Mouse (Mus musculus) heart, adult 9 months (tissue): ENCODE results near the gene Sox5.
A peak's percentile ranks its signal among the peaks of the same experiment; 100 is the strongest.

ENCODE experiments used
- DNase-seq, 2 experiments: peaks; one replicate each; pipeline ENCODE4 v3.0.0; 2022; ENCODE audit warnings: low spot score in 2 of 2

The Sox5 gene

GRCm38 (mm10) chr6:144716376-144716775 is 65.4 kb downstream of the Sox5 start:
- peak; percentile 28 to 34 for DNase-seq

DNA sequence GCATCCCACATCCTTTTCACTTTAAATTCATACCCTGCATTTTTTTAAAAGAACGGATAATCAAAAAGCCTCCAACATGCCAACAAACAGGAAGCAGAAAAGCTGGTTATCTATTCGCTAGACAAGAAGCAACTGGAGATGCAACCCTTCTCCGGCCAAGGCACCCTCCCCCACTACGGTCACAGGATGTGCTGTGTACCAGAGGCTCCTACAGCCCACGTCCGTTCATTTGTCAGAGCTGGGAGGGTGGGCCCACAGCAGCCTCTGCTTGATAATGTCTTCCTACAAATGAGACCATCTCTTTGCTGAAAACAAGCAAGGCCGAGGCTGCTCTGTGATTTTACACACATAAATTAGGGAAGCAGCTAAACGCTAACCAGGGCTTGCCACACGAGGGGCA is 69.9 kb downstream of the Sox5 start:
- peak; percentile 47 for DNase-seq

DNA sequence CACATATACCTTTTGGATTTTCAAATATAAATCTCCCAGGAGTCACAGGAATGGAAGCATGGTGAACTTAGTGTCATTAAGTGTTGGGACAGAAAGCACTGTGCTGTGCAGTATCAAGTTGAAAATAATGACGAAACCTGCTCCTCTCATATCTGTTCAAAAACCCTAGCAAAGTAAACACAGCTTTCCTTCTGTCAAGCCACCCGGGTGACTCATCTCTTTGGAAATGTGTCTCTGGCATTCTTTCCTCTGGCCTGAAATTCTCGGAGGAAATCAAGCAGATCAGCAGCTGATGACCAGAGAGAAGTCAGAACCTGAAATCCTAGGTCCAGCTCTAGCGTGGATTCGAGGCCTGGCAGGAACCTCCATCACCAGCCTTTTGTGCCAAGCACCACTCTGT is 71.0 kb downstream of the Sox5 start:
- DNase-seq: peak; percentile 81 to 84

GRCm38 (mm10) chr6:144709614-144710180 is 72.1 kb downstream of the Sox5 start:
- no peak for DNase-seq

- no peak for DNase-seq
Observed at GRCm38 (mm10) chr6:144708410-144708809, 73.4 kb downstream of the Sox5 start.

DNA sequence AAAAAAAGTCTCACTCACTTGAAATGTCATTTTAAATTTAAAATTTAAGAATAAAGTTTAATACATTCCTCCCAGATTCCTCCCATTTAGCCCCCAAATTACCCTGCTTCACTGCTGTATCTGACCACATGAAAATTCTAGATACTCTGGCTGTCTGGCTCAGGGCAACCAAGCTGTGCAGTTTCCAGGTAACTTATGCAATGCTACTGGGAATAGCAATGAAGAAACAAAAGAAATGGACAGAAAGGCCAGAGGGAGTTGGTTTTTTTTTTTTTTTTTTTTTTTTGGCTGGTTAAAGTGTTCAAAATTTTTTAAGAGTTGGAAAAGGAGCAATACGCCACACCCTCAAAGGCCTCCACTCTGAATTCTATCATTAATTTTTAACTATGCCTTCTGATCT is 73.8 kb downstream of the Sox5 start:
- DNase-seq: no peak

- no peak for DNase-seq
Observed at GRCm38 (mm10) chr6:144704962-144705361, 76.8 kb downstream of the Sox5 start.

- peak; percentile 31 to 57 for DNase-seq
Observed at GRCm38 (mm10) chr6:144695660-144696059, 86.1 kb downstream of the Sox5 start.

DNA sequence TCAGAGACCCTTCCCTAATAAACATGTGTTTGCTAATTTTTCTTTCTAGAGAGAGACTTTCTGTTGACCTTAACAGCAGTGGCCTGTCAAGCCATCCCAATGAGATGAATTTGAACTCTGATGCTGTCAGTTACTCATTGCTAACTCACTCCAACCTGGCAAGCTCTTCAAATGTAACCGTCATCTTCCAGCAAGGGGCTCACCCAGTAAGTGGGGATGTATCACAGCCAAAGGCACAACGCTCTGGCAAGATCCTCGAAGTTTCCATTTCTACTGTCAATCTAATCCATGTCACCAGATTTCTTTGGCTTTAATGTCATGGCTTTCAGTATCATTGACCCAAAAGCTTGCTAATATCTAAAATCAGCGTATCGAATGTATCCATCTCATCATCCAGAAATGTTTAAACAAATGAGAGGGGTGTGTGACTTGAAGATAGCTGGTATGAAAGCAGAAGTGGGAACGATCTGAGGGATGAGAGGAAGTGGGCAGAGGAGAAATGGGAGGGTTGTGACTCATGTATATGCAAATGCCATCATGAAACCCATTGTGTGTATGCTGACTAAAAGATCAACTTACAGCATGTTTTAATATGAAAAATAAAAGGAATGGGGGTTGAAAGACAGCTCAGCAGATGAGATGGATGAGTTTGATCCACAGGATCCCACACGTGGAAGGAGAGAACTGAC is 88.4 kb downstream of the Sox5 start:
- no peak for DNase-seq

DNA sequence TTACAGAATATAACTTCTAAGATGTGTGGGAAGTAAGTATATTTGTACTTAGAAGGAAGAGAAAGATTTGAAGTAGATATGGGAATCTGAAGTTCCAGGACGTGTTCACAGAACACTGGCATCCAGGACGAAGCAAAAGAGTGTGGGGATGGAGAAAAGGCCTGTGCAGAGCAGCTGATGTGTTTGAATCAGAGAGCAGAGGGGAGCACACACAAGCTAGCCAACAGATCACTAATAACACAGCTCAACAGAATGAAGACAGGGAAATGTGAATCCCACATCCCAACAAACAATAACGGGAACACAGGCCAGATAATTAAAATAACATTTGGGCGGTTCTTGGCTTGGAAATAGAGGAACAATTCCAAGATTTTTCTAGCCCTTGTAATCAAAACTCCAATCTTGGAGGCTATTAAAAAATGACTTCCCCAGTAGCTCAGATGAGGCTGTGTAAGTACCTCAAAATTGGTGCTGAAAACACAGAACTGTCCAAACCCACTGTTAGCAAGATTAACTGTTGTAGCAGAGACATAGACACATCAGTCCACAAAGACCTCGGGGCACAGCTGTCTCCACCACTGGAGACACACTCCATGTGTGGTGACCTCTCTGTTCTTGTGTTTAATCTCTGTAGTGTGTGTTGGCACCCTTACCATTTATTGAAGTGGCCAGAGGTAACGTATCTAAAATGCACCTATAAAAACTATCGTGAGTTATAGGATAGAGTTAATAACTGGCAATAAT is 90.3 kb downstream of the Sox5 start:
- DNase-seq: no peak

DNA sequence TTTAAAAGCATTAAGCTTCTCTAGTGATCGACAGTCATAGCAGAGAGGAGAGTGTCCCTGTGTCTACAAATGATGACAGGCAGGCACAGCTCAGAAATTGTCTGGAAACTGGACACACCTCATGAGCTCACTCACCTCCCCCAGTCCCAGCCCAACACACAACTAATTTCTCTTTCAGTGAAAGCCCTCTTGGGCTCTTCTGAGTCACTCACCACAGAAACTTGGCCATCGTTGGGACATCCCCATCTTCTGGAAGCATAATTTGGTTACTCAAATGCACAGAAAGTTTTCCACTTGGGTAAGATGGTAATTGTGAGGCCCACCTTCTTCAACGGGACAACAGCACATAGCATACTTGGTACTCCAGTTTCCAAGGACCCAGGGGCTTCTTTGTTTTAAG is 92.7 kb downstream of the Sox5 start:
- no peak for DNase-seq

GRCm38 (mm10) chr6:144687681-144688080 is 94.1 kb downstream of the Sox5 start:
- DNase-seq: no peak

DNA sequence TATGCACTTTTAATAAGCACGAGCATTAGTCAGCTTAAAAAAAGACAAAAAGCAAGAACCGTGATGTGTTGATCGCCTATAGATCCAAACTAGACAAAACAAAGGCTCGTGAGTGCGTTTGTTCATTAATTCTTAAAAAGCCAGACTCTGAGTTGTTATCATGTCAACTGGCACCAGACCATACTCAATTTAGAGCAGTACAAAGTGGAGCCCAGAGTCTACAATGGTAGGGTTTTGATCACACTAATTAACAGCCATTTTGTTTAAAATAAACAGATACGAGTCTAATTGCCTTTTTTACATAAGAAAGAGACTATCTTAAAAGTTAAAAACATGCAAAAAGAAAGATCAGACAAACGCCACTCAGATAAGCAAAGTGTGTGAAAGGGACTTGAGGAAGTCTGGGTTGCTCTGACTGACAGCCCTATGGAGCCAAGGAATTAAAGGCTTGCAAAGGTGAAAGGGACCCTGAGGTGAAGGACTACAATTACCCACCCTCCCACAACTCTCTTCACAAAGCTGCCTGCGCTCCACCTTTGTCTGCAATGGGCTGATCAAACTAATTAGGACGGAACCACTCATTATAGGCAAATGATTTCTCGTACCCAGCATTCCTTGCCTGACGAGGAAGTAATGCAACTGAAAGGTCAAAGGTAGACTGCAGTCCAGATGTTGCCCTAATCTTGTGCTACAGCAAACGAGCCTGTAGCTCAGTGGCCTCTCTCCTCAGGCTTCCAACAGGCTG is 100.6 kb downstream of the Sox5 start:
- DNase-seq: no peak

- no peak for DNase-seq
Observed at GRCm38 (mm10) chr6:144677491-144678133, 104.2 kb downstream of the Sox5 start.

DNA sequence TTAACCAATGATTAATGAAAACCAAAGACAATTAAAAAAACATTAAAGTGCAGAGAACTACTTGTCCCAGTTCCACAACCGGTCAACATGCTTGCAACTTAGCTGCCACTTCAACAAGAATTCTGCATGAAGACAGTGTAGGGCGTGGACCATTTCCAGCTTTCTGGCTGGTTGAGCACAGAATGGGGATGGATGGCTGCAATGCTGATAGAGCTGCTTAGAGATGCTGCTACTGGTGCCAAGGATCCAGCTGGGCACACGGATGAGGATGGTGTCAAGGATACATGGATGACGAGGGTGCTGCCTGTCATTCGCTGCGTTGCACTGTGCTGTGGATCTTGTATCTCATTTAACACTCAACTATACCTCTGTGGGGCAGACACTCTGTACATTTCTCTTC is 106.7 kb downstream of the Sox5 start:
- no peak for DNase-seq

DNA sequence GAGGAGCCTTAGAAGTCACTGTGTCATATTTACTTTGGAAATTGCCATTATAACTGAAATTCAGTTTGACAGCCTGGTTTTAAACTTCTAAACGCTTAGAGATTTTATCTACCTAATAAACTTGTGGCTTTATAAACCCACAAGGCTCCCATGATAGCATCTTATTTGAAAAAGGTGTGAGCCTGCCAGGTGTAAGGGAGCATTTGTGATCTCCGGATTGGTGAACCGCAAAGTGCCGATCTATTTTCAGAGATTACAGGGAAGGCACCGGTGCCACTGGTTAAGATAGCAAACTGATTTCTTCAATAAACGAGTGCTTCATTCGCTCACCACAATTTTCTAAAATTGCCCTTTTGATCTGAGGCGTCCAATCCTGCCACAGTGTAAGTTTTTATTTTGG is 107.9 kb downstream of the Sox5 start:
- DNase-seq: no peak

- peak in 1 of 2 experiments; percentile 17 for DNase-seq
Observed at GRCm38 (mm10) chr6:144670433-144671167, 111.2 kb downstream of the Sox5 start.

DNA sequence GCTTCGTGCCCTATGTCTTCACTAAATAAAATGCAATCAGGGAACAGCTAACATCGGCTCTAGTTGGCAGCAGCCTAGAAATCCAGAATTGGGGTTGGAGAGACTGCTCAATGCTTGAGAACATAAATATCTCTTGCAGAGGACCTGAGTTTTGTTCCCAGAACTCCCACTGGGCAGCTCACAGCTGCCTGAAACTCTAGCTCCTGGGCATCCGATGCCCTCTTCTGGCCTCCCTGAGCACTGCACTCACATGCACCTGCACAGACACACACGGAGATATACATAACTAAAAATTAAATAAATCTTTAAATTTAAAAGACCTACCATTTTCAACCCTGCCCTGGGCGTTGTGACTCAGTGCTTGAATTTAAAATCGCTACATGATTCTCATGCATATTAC is 115.2 kb downstream of the Sox5 start:
- no peak for DNase-seq

GRCm38 (mm10) chr6:144664765-144665164 is 117.0 kb downstream of the Sox5 start:
- no peak for DNase-seq

DNA sequence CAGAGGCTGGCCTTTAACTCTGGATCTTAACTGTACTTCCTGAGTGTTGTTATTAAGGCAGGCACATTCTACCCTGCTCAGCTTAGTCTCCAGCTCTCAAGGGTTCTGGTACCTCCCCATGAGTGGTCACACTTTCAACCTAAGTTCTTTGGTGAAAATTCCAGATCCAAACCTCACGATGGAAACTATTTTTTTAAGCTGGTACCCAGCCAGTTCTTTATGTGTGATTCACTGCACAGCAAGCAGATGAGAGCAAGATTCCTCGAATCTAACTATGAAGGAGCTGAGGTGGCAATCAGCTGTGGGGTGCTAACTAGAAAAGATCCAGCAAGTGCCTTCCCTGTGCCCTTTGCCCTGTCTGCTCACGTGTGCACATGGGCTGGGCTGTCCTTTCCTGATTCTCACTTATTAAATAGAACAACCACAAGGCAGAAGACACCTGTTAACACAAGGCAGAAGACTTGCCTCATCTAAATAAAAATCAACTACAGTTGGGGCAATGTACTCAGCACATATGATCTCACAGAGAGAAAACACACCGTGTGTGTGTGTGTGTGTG is 118.2 kb downstream of the Sox5 start:
- no peak for DNase-seq
